Mouse (Mus musculus): ENCODE results near the gene Ptpro.

Gene Ptpro

DNA sequence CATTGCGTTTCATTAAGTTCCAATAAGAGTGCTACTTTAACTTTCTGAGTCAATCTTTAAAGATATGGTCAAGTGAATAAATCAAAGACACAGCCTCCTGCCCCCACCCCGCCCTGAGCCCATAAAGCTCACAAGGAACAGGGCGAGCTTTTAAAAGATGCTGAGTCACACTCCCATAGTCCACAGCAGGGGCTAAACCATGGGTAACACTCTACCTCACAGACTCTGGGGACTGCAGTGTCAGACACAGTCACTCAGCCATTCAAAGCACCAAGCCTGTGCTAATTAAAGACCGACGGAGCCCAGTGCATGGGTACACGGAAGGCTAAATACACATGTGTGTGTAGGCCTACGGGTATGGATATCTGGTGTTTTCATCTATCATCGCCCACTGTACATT, 251.3 kb downstream of the Ptpro start:
- DNase-seq: no peak

GRCm38 (mm10) chr6:137504052-137504451, 251.9 kb downstream of the Ptpro start:
- no peak for DNase-seq

DNA sequence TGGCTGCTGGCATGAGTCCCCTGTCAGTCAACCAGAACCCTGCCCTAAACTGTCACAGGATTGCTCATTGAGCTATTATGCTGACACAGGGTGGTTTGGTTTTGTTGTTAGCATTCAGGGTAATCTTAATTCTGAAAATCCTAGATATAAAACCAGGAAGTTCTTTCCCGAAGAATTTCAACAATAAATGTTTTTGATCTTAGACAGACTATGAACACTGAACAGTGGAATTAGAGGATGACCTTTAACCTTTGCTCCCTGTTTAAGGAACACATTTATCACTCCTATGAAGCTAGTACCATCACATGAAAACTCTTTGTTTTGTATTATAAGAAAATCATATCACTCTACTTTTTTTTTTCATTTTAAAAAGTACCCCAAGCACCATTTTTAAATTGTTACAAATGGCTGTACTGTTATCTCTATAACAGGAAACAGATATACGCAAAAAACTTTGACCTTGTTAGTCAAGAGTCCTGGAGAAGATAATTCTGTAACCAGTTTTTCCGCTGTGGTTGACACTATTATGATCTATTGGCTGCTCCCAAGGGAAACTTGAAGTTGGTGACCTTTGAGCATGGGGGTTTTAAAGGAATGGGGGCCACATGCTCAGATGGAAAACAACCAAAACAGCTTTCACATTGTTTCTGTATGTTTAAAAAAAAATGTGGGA, 253.6 kb downstream of the Ptpro start:
- no peak for DNase-seq

DNA sequence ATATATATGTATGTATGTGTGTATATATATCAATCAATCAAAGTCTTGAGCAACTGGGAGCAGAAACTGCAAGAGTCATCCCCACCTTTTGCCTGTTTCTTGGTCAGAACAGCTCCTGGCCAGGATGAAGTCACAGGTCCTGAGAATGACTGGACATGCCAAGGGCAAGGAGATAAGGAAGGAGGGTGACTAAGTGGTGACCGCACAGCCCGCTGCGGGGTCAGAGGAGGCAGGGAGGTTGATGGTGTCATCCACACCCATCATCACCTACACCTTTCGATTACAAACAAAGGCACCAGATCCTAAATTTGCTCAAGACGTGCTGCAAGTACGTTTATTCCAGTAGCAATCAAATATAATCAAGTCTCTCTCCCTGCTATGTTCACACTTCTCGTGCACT, 254.4 kb downstream of the Ptpro start:
- DNase-seq: no peak

GRCm38 (mm10) chr6:137508936-137509335, 256.8 kb downstream of the Ptpro start:
- DNase-seq: no peak

DNA sequence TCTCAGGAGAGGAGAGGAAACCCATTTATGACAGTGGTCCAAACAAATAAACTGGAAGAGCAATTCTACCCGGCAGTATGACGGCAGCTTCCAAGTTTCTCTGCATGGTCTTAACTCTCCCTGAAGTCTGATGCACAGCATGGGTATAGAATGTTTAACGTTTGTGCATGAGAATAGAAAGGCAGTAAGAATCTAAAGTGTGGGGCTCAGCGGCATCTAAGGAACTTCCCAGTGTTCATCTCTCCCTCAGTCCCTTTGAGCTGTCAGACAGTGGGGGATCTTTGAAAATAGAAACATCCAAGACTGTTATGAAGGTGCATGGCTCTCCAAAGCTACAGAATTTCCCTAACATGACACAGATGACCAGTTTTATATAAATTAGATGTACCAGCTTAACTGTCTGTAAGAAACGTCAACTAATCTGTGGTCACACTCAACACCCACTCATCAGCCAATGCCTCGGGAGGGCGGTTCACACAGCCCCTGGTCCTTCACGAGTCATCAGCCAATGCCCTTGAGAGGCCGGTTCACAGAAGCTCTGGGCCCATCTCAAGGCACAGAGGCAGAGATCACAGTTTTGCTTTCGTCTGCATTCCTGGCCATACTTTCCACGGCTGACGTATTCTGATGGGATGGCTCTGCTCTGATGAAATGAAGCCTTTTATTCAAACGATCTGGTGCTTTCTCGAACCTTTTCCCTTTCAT, 257.4 kb downstream of the Ptpro start:
- no peak for DNase-seq

GRCm38 (mm10) chr6:137512753-137513152, 260.6 kb downstream of the Ptpro start:
- no peak for DNase-seq
